Mouse (Mus musculus) megakaryocyte, embryonic 14.5 days (primary cell): Measurements from ENCODE around the gene Timm10. TPM values are rescaled to one million over a fixed set of nuclear protein-coding genes. Genes with fewer than 3 reads are reported as not detected.

Experiments
- H3K27me3 ChIP-seq: replicated peaks from 2 replicates; pipeline ENCODE3; 2012; ENCODE audit warnings: inconsistent platforms
- H3K36me3 ChIP-seq: replicated peaks from 2 replicates; pipeline ENCODE3; 2012; ENCODE audit warnings: low read length, inconsistent platforms, mixed read lengths
- H3K4me1 ChIP-seq: 2 replicates; pipeline ENCODE4 v1.6.1; 2012; ENCODE audit warnings: inconsistent platforms
- H3K4me3 ChIP-seq: replicated peaks from 2 replicates; pipeline ENCODE3; 2012; ENCODE audit warnings: moderate library complexity, mild to moderate bottlenecking, inconsistent platforms
- H3K9me3 ChIP-seq: 2 replicates; pipeline ENCODE4 v1.6.1; 2012; ENCODE audit warnings: inconsistent platforms
- FLI1 ChIP-seq: IDR thresholded peaks from 2 replicates; pipeline ENCODE4 v1.6.1; 2012; ENCODE audit warnings: low read length, inconsistent platforms, mixed read lengths
- GATA1 ChIP-seq: IDR thresholded peaks from 3 replicates; pipeline ENCODE4 v1.6.1; 2012; ENCODE audit warnings: mixed read lengths, low read length, inconsistent platforms, borderline replicate concordance
- polyA plus RNA-seq: library from polyadenylated mRNA; stranded (reverse); fragments of >175 nt; gene quantifications from 2 replicates; pipeline ENCODE4 v1.2.3, GENCODE M21; 2012; ENCODE audit warnings: low replicate concordance; ENCODE audit not compliant: insufficient read depth

The Timm10 gene
- polyA plus RNA-seq, 1 experiment: 9.7 TPM

DNA sequence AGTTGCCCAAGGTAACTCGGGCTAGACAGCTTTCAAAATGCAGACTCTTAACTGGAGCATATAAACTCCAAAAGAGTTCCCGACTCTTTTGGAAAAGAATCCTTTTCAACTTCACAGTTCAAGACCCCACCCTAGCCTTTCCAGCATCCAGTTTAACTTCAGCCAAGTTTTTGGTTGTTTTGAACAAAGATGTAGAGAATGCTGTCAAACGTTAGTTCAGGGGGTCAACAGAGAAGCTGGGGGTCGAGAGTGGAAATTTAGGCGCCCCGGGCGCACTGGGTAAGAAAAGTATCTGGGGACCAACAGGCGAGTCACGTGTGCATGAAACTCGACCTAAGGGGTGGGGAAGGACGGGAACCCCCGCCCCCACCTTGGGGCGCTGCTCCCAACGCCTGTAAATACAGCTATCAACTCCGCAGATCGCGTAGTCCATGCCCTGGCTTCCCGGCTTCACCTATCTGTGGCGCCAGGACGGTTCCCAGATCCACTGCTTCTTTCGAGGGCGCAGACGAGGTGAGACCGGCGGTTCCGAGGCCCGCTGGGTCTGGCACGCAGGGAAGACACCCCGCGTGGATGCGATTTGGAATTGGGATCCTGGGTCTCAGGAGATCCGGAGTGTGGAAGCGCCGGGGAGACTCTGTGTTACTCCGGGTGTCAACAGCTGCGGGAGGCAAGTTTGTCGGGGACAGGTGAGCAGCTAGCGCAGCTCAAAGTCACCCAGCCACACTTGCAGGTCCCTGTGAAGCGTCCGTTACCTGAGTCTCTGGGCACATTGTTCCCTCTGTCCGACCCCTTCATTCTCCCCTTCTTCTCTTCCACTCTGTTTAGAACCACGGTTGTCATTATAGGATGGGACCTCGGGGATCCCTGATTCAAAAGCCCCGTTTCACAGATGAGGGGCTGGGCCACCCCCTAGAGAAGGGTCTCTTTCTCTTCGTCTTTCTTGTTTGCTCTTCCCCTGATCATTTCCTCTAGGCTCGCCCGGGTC, 12.5 kb downstream of the Timm10 start:
- Histone ChIP-seq H3K9me3 (0 out of 2 replicates have a peak, but pooled peaks cover 3% of the 10 kb centered on the region), H3K4me1 (peaks cover 49% of the 10 kb centered on the region), H3K27me3 (peaks cover 57% of the 10 kb centered on the region), H3K4me3 (peak overlapping the region; percentile 94), H3K36me3 (peaks cover 6% of the 10 kb centered on the region)
- TF ChIP-seq GATA1 (no peak), FLI1 (no peak)

GRCm38 (mm10) chr2:84840016-84840747, 13.4 kb downstream of the Timm10 start:
- TF ChIP-seq GATA1 (no peak), FLI1 (no peak)
- peak overlapping the region; percentile 94 for H3K4me3 ChIP-seq
- peaks cover 57% of the 10 kb centered on the region for H3K4me1 ChIP-seq
- 0 out of 2 replicates have a peak, but pooled peaks cover 3% of the 10 kb centered on the region for H3K9me3 ChIP-seq
- H3K27me3 ChIP-seq: peaks cover 50% of the 10 kb centered on the region
- peaks cover 12% of the 10 kb centered on the region for H3K36me3 ChIP-seq

DNA sequence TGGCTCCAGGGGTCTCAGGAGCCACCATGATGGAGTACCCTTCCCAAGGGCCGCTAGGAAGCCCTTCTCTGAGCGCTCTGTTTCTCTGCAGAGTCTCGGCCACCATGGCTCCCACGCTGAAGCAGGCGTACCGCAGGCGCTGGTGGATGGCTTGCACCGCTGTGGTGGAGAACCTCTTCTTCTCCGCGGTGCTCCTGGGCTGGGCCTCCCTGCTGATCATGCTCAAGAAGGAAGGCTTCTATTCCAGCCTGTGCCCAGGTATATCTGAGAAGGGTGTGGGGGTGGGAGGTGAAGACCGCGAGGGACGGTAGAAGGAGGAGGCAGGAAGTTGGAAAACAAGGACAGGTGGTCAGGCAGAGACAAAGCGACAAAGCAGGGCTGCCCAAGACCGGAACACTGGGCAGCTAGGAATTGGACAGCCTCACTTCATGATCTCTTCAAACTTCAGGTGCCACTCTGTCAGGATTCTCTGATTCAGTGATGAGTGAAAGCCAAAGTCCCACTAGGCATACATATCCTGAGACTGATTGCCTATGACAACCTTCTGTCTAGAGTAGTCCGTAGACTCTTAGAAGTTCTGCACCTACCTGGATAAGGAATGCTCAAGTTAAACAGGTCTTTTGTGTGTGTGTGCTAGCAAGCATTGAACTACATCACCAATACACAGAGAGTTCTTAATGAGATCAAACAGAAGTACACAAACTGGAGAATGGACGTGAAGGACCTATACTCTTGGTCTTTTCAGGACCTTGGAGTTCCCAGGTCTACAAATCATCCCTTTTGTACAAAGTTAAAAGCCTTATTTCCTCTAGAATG, 14.2 kb downstream of the Timm10 start:
- TF ChIP-seq FLI1: no peak
- no peak for TF ChIP-seq GATA1
- Histone ChIP-seq H3K9me3 (0 out of 2 replicates have a peak, but pooled peaks cover 3% of the 10 kb centered on the region), H3K4me1 (peaks cover 59% of the 10 kb centered on the region), H3K4me3 (peak overlapping the region; percentile 94), H3K27me3 (peaks cover 44% of the 10 kb centered on the region), H3K36me3 (peaks cover 19% of the 10 kb centered on the region)

- no peak for TF ChIP-seq GATA1
- no peak for TF ChIP-seq FLI1
- H3K4me3 ChIP-seq: peak overlapping the region; percentile 51
- H3K4me1 ChIP-seq: peaks cover 59% of the 10 kb centered on the region
- H3K27me3 ChIP-seq: peaks cover 39% of the 10 kb centered on the region
- peaks cover 27% of the 10 kb centered on the region for H3K36me3 ChIP-seq
- no peaks in the 10 kb centered on the region for H3K9me3 ChIP-seq
Measured at GRCm38 (mm10) chr2:84841905-84842304, 15.1 kb downstream of the Timm10 start.

- peaks cover 42% of the 10 kb centered on the region for H3K36me3 ChIP-seq
Measured at GRCm38 (mm10) chr2:84843654-84844053, 16.9 kb downstream of the Timm10 start.

GRCm38 (mm10) chr2:84845226-84845625, 18.4 kb downstream of the Timm10 start:
- no peak overlapping the region for H3K4me3 ChIP-seq
- H3K36me3 ChIP-seq: peaks cover 58% of the 10 kb centered on the region
- H3K9me3 ChIP-seq: no peaks in the 10 kb centered on the region
- no peak for TF ChIP-seq FLI1
- no peak for TF ChIP-seq GATA1
- H3K27me3 ChIP-seq: peaks cover 10% of the 10 kb centered on the region
- H3K4me1 ChIP-seq: peaks cover 38% of the 10 kb centered on the region

More at GRCm38 (mm10) chr2:84843654-84844053, 16.9 kb downstream of the Timm10 start:
- Histone ChIP-seq H3K4me3 (no peak overlapping the region), H3K27me3 (peaks cover 25% of the 10 kb centered on the region), H3K9me3 (no peaks in the 10 kb centered on the region), H3K4me1 (peaks cover 54% of the 10 kb centered on the region)
- no peak for TF ChIP-seq GATA1
- TF ChIP-seq FLI1: no peak

DNA sequence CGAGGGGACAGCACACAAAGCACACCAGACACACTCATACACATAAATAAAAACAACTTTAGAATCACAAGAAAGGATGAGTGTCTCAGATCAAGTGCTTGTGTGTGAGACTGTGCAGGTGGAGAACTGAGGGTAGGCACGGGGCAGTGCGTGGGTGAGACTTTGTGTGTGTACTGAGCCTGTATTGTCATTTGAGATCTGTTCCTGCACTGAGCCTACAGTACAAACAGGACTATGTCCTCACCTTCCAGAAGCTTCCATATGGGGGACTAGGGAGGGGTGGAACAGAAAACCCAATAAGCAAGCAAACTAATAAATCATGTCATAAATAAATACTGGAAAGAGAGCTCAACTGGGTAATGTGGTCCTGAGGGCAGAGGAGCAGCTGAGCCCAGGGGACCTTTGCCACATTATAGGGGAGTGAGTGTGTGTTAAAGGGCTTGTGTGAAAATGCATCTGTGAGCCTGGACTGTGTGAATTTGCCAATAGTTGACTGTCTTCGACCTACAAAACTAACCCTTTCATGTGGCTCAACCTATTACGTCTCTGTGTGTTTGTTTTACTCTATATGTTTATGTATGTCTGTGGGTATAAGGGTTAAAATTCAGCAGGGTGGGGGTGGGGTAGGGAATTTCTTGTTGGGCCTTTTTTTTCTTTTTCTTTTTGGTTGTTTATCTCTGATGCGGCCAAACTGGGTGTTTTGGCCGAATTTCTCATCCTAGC, 23.8 kb downstream of the Timm10 start:
- TF ChIP-seq FLI1: no peak
- TF ChIP-seq GATA1: no peak
- no peaks in the 10 kb centered on the region for H3K9me3 ChIP-seq
- H3K36me3 ChIP-seq: peaks cover 93% of the 10 kb centered on the region
- H3K27me3 ChIP-seq: no peaks in the 10 kb centered on the region
- no peaks in the 10 kb centered on the region for H3K4me1 ChIP-seq
- no peak overlapping the region for H3K4me3 ChIP-seq

GRCm38 (mm10) chr2:84851130-84852040, 24.6 kb downstream of the Timm10 start:
- Histone ChIP-seq H3K27me3 (no peaks in the 10 kb centered on the region), H3K36me3 (peaks cover 89% of the 10 kb centered on the region), H3K4me3 (no peak overlapping the region), H3K9me3 (no peaks in the 10 kb centered on the region), H3K4me1 (no peaks in the 10 kb centered on the region)
- TF ChIP-seq FLI1: no peak
- TF ChIP-seq GATA1: no peak
